Mouse (Mus musculus) hindbrain, embryonic 15.5 days (tissue): Measurements from ENCODE around the gene Plekho1. TPM values are rescaled to one million over a fixed set of nuclear protein-coding genes. Genes with fewer than 3 reads are reported as not detected.
"Not testable (repeated sequence)": the region's sequence is repeated elsewhere in the genome, so short reads cannot be mapped to it uniquely, and the experiment has no call there.

Experiments
- ATAC-seq: fragments of 200-750 bp; cut with Nextera tagmentation; 2 replicates; pipeline ENCODE4 v1.8.0; 2017; ENCODE audit warnings: low read depth, moderate number of reproducible peaks, moderate TSS enrichment; ENCODE audit not compliant: low FRiP score
- H3K27ac ChIP-seq: fragments of 300-500 bp; sonication (generic); replicated peaks from 2 replicates; pipeline ENCODE4 v1.5.1; 2015; ENCODE audit warnings: mild to moderate bottlenecking, inconsistent platforms
- H3K27me3 ChIP-seq: fragments of 300-500 bp; sonication (generic); 2 replicates; pipeline ENCODE4 v1.6.1; 2015; ENCODE audit warnings: control low read depth, inconsistent platforms
- H3K36me3 ChIP-seq: fragments of 300-500 bp; sonication (generic); 2 replicates; pipeline ENCODE4 v1.6.1; 2015; ENCODE audit warnings: control low read depth, inconsistent platforms
- H3K4me1 ChIP-seq: fragments of 300-500 bp; sonication (generic); replicated peaks from 2 replicates; pipeline ENCODE4 v1.6.1; 2015; ENCODE audit warnings: control low read depth, inconsistent platforms
- H3K4me2 ChIP-seq: fragments of 300-500 bp; sonication (generic); 2 replicates; pipeline ENCODE4 v1.6.1; 2015; ENCODE audit warnings: moderate library complexity, mild to moderate bottlenecking, inconsistent platforms
- H3K4me3 ChIP-seq: fragments of 300-500 bp; sonication (generic); 2 replicates; pipeline ENCODE4 v1.5.1; 2015; ENCODE audit warnings: mild to moderate bottlenecking, inconsistent platforms
- H3K9ac ChIP-seq: fragments of 300-500 bp; sonication (generic); 2 replicates; pipeline ENCODE4 v1.6.1; 2015; ENCODE audit warnings: inconsistent platforms
- H3K9me3 ChIP-seq: fragments of 300-500 bp; sonication (generic); 2 replicates; pipeline ENCODE4 v1.6.1; 2016; ENCODE audit warnings: control low read depth, inconsistent platforms
- WGBS: fragments of 180-500 bp; shearing (Covaris S2); methylation state at CpG from one replicate; pipeline ENCODE4 v1.1.7; 2015; 5-methylcytosine and 5-hydroxymethylcytosine counted together
- polyA plus RNA-seq: library from polyadenylated mRNA; unstranded; fragments of >200 nt; fragmentation: Nextera tagmentation; extraction: Ambion mirVana; gene quantifications from 2 replicates; pipeline ENCODE4 v1.2.1, GENCODE M21; 2015

Gene Plekho1
- polyA plus RNA-seq, 1 experiment from 2014 or later, result 49.5 TPM

- H3K27me3 ChIP-seq, H3K4me2 ChIP-seq, H3K4me1 ChIP-seq, H3K36me3 ChIP-seq, H3K9me3 ChIP-seq, H3K4me3 ChIP-seq, ATAC-seq, H3K27ac ChIP-seq, H3K9ac ChIP-seq: not testable (repeated sequence)
- WGBS, result 91% methylated on average over 12 of the region's 12 CpGs
These were observed 41.1 kb downstream of the Plekho1 start for GRCm38 (mm10) chr3:95954648-95955173.

GRCm38 (mm10) chr3:95953522-95953921 lies 42.3 kb downstream of the Plekho1 start:
- 54% methylated on average over 3 of the region's 3 CpGs for WGBS
- H3K27me3 ChIP-seq, result no peaks in the 10 kb centered on the region
- H3K4me1 ChIP-seq, result peaks cover 7% of the 10 kb centered on the region; the same call in 1 of the 2 replicates
- no peak for ATAC-seq
- no peak overlapping the region for H3K4me2 ChIP-seq
- no peak overlapping the region for H3K4me3 ChIP-seq
- H3K36me3 ChIP-seq, result no peaks in the 10 kb centered on the region
- H3K9me3 ChIP-seq, result no peaks in the 10 kb centered on the region
- no peak overlapping the region for H3K9ac ChIP-seq
- peak overlapping the region; percentile 17; the same call in 1 of the 2 replicates for H3K27ac ChIP-seq

- H3K27ac ChIP-seq, result 0 out of 2 replicates have a peak overlapping the region, but pooled peaks have one; percentile 17
- ATAC-seq, result no peak
- no peak overlapping the region for H3K4me3 ChIP-seq
- H3K4me1 ChIP-seq, result peaks cover 7% of the 10 kb centered on the region; the same call in 1 of the 2 replicates
- H3K9me3 ChIP-seq, result no peaks in the 10 kb centered on the region
- H3K36me3 ChIP-seq, result no peaks in the 10 kb centered on the region
- H3K4me2 ChIP-seq, result no peak overlapping the region
- H3K9ac ChIP-seq, result no peak overlapping the region
- H3K27me3 ChIP-seq, result no peaks in the 10 kb centered on the region
These were observed 42.8 kb downstream of the Plekho1 start for GRCm38 (mm10) chr3:95953023-95953422.

- H3K4me3 ChIP-seq, result peak overlapping the region; percentile 65
- ATAC-seq, result not testable (repeated sequence)
- 70% methylated on average over 12 of the region's 12 CpGs for WGBS
These were observed 44.2 kb downstream of the Plekho1 start for GRCm38 (mm10) chr3:95951566-95951965.

GRCm38 (mm10) chr3:95950763-95951551 lies 44.8 kb downstream of the Plekho1 start:
- peak overlapping the region; percentile 69 for H3K4me2 ChIP-seq
- WGBS, result 1% methylated on average over 49 of the region's 49 CpGs
- ATAC-seq, result peak; percentile 98

More at GRCm38 (mm10) chr3:95951566-95951965, 44.2 kb downstream of the Plekho1 start:
- peak overlapping the region; percentile 69 for H3K4me2 ChIP-seq
- H3K27me3 ChIP-seq, H3K4me1 ChIP-seq, H3K36me3 ChIP-seq, H3K9me3 ChIP-seq: not testable (repeated sequence)
- H3K27ac ChIP-seq, result peak overlapping the region; percentile 99
- peak overlapping the region; percentile 74 for H3K9ac ChIP-seq

DNA sequence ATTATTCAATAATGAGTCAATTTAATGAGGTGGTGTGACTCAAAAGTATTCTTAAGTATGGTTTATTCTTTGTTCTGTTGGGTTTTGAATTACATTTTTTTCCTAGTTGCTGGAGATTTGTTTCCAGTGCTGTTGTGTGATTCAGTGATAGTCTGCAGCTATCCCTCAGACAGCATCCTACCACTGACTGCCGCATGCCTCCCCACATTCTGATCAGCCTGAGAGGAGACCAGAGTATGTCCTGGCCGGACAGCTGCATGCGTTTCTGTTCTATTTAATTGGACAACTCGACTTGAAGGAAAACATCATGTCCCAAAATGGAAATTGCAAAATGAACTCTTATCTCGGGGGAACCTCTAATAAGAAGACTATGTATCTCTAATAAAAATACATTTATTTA lies 47.5 kb downstream of the Plekho1 start:
- Histone ChIP-seq H3K27ac (no peak overlapping the region), H3K9me3 (no peaks in the 10 kb centered on the region), H3K27me3 (no peaks in the 10 kb centered on the region), H3K36me3 (peaks cover 9% of the 10 kb centered on the region), H3K4me2 (no peak overlapping the region), H3K4me1 (peaks cover 7% of the 10 kb centered on the region; the same call in 1 of the 2 replicates), H3K4me3 (no peak overlapping the region), H3K9ac (no peak overlapping the region)
- ATAC-seq, result no peak
- 92% methylated on average over 5 of the region's 5 CpGs for WGBS

More at GRCm38 (mm10) chr3:95950763-95951551, 44.8 kb downstream of the Plekho1 start:
- Histone ChIP-seq H3K4me1 (peaks cover 7% of the 10 kb centered on the region; the same call in 1 of the 2 replicates), H3K9ac (peak overlapping the region; percentile 74), H3K36me3 (no peaks in the 10 kb centered on the region), H3K9me3 (no peaks in the 10 kb centered on the region), H3K27ac (peak overlapping the region; percentile 99), H3K27me3 (no peaks in the 10 kb centered on the region), H3K4me3 (peak overlapping the region; percentile 65)

GRCm38 (mm10) chr3:95945731-95946240 lies 50.0 kb downstream of the Plekho1 start:
- no peaks in the 10 kb centered on the region for H3K4me1 ChIP-seq

DNA sequence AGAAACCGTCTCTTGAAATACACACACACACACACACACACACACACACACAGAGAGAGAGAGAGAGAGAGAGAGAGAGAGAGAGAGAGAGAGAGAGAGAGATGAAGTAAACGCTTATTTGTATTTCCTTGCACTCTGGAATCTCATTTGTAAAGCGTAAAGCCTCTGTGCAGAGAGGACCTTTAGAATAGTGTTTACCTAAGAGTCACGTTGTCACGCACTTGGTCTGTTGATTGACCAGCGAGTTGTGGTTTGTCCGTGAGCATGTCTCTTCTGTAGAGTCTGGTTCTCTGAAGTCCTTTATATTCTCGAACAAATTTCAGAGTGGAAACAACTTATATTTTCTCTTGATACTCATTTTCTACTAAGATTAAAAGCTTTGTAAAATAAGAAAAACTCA lies 51.1 kb downstream of the Plekho1 start:
- 88% methylated on average over 8 of the region's 8 CpGs for WGBS
- Histone ChIP-seq H3K9ac (no peak overlapping the region), H3K4me1 (no peaks in the 10 kb centered on the region), H3K36me3 (peaks cover 34% of the 10 kb centered on the region), H3K27ac (no peak overlapping the region), H3K9me3 (no peaks in the 10 kb centered on the region), H3K4me3 (no peak overlapping the region), H3K27me3 (no peaks in the 10 kb centered on the region), H3K4me2 (no peak overlapping the region)
- ATAC-seq, result no peak

More at GRCm38 (mm10) chr3:95945731-95946240, 50.0 kb downstream of the Plekho1 start:
- Histone ChIP-seq H3K27me3 (no peaks in the 10 kb centered on the region), H3K4me3 (no peak overlapping the region), H3K27ac (no peak overlapping the region), H3K9ac (no peak overlapping the region), H3K36me3 (peaks cover 27% of the 10 kb centered on the region), H3K4me2 (no peak overlapping the region), H3K9me3 (no peaks in the 10 kb centered on the region)
- ATAC-seq, result no peak
- 69% methylated on average over 14 of the region's 14 CpGs for WGBS

DNA sequence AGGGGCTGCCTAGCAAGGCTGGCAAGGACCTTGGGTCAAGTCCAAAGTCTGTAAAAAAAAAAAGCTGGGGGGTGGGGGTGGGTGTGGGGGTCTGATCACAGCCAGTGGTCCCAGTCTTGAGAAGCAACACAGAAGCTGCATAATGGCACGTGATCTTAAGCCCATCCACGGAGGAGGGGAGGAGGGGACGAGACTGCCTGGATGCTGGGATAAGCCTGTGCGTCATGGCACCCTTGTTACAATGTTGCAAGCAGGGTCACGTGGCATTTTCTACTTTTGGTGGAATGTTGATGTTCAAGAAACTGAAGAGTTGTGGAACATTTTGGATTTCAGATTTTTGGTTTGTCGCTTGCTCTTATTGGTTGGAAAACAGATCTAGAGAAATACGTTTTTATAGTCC lies 52.6 kb downstream of the Plekho1 start:
- Histone ChIP-seq H3K36me3 (peaks cover 49% of the 10 kb centered on the region), H3K4me1 (no peaks in the 10 kb centered on the region), H3K27ac (no peak overlapping the region), H3K27me3 (no peaks in the 10 kb centered on the region), H3K9ac (no peak overlapping the region), H3K4me3 (no peak overlapping the region), H3K4me2 (no peak overlapping the region), H3K9me3 (no peaks in the 10 kb centered on the region)
- 93% methylated on average over 7 of the region's 7 CpGs for WGBS
- ATAC-seq, result no peak

- ATAC-seq, result no peak
- Histone ChIP-seq H3K9ac (no peak overlapping the region), H3K9me3 (no peaks in the 10 kb centered on the region), H3K27me3 (no peaks in the 10 kb centered on the region), H3K4me1 (no peaks in the 10 kb centered on the region), H3K27ac (no peak overlapping the region), H3K36me3 (peaks cover 54% of the 10 kb centered on the region), H3K4me3 (no peak overlapping the region), H3K4me2 (no peak overlapping the region)
- WGBS, result 88% methylated on average over 6 of the region's 6 CpGs
These were observed 53.1 kb downstream of the Plekho1 start for GRCm38 (mm10) chr3:95942749-95943148.

GRCm38 (mm10) chr3:95938835-95939234 lies 57.0 kb downstream of the Plekho1 start:
- no peak overlapping the region for H3K4me2 ChIP-seq
- no peaks in the 10 kb centered on the region for H3K9me3 ChIP-seq
- no peak overlapping the region for H3K9ac ChIP-seq
- ATAC-seq, result no peak
- H3K4me3 ChIP-seq, result no peak overlapping the region
- H3K27ac ChIP-seq, result no peak overlapping the region
- H3K4me1 ChIP-seq, result no peaks in the 10 kb centered on the region
- peaks cover 70% of the 10 kb centered on the region for H3K36me3 ChIP-seq
- no peaks in the 10 kb centered on the region for H3K27me3 ChIP-seq
- 94% methylated on average over 15 of the region's 15 CpGs for WGBS
